Mouse (Mus musculus): ENCODE measurements around the gene Rabac1.

- TF ChIP-seq CTCF (IDR thresholded peaks at IDR 0.05; ENCODE audit: borderline replicate concordance, extremely low read depth, insufficient read depth, insufficient read length) (no peak), POLR2A (IDR thresholded peaks at IDR 0.05; ENCODE audit: borderline replicate concordance, extremely low read depth, insufficient read depth, insufficient read length, poor library complexity, severe bottlenecking) (no peak)
Observed at GRCm38 (mm10) chr7:24993081-24993480, 20.5 kb upstream of the Rabac1 start.
